Mouse (Mus musculus): ENCODE measurements around the gene St6galnac3. TPM values are rescaled to one million over a fixed set of nuclear protein-coding genes. Genes with fewer than 3 reads are reported as not detected.
"Not testable (repeated sequence)": the region's sequence is repeated elsewhere in the genome, so short reads cannot be mapped to it uniquely, and the experiment has no call there.

St6galnac3 gene
- total RNA-seq, 1 experiment from 2014 or later, result 17.1 TPM

DNA sequence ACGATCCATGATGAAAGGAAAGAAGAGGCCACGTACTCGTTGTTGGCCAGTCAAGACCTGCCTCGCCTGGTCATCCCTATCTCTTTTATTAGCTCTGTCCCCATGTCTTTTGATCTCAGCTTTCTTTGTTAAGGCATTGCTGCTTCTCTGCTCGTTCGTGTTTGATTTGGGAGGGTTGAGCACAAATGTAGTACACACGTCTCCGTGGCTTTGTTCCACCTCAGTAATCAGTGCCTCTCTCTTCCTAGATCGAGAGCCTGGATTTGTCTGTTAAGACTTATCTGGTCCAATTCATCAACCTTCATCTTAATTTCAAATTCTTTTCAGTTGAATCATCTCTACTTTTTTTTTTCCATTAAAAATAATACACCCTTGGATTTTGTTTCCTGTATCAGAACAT lies 308.0 kb downstream of the St6galnac3 start:
- no peak for ATAC-seq (replicated peaks; ENCODE audit: insufficient number of reproducible peaks, low FRiP score, low TSS enrichment, poor library complexity, severe bottlenecking)

DNA sequence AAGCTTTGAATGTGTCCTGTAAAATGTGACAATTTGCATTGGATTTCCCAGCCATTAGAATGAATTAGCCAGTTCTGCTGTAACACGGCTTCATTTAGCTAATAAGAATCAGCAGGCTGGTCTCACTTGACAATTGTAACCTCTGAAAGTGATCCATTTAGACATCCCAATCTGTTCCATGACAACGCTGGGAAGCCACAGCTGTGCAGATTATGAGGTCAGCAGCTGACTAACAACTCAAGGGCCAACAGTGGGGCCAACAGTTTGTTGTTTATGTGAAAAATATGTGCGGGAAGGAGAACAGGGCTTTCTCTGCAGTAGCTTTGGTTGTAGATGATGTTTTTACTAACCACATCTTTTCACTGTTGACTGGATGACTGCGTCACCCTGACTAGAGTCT lies 308.6 kb downstream of the St6galnac3 start:
- no peak for ATAC-seq (replicated peaks; ENCODE audit: insufficient number of reproducible peaks, low FRiP score, low TSS enrichment, poor library complexity, severe bottlenecking)

GRCm38 (mm10) chr3:153414132-153414531 lies 310.8 kb downstream of the St6galnac3 start:
- no peak for ATAC-seq (replicated peaks; ENCODE audit: insufficient number of reproducible peaks, low FRiP score, low TSS enrichment, poor library complexity, severe bottlenecking)

GRCm38 (mm10) chr3:153409286-153409685 lies 315.7 kb downstream of the St6galnac3 start:
- ATAC-seq (replicated peaks; ENCODE audit: insufficient number of reproducible peaks, low FRiP score, low TSS enrichment, poor library complexity, severe bottlenecking), result no peak

DNA sequence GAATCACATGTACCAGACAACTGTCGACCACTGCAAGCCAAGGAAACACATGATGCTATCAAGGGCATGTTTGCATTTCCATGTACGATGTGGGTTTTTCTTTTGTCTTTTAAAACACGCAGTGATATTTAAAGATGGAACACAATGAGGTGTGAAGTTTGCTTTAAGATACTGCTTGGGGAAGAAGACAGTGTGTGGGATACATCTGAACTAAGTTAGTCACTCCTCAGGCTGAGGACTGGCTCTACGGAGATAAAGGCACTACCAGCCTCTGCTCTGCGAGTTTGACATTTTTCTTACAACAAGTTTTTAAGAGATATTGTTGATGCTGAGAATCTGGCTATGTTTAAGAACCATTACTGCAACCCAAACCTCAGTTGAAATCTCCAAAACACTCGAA lies 316.6 kb downstream of the St6galnac3 start:
- ATAC-seq (replicated peaks; ENCODE audit: insufficient number of reproducible peaks, low FRiP score, low TSS enrichment, poor library complexity, severe bottlenecking), result no peak

- no peak for ATAC-seq (replicated peaks; ENCODE audit: insufficient number of reproducible peaks, low FRiP score, low TSS enrichment, poor library complexity, severe bottlenecking)
Observed at GRCm38 (mm10) chr3:153407698-153408097, 317.3 kb downstream of the St6galnac3 start.

DNA sequence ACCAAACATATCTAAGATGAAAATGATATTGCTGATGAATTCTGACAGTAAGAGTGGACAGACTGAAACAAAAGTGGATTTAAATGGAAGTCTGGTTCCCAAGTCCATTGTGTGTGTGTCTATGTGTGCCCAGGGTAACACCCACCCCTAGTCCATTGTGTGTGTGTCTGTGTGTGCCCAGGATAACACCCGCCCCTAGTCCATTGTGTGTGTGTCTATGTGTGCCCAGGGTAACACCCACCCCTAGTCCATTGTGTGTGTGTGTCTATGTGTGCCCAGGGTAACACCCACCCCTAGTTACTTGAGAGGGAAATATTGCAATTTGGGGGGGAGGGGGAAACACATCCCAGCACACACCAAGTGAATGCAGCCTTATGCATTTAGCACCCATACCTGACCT lies 318.1 kb downstream of the St6galnac3 start:
- ATAC-seq (replicated peaks; ENCODE audit: insufficient number of reproducible peaks, low FRiP score, low TSS enrichment, poor library complexity, severe bottlenecking), result no peak; the same call in 1 of the 2 replicates

DNA sequence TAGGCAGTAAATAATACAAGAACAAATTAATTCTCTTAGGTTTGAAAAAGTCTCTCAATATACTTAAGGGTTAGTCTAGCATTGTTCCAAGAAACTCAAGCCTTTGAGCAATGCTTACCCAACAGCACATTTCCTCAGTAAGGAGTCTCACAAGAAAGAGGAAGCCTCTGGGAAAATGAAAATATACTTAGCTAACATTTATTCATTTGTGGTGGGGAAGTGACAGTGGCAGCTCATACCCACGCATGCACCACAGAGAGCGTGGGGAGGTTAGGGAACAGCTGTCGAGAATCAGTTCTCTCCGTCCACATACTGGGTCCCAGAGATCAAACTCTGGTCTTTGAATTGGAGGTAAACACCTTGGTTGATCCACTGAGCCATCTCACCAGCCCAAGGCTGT lies 318.8 kb downstream of the St6galnac3 start:
- no peak for ATAC-seq (replicated peaks; ENCODE audit: insufficient number of reproducible peaks, low FRiP score, low TSS enrichment, poor library complexity, severe bottlenecking)

- no peak for ATAC-seq (replicated peaks; ENCODE audit: insufficient number of reproducible peaks, low FRiP score, low TSS enrichment, poor library complexity, severe bottlenecking)
Observed at GRCm38 (mm10) chr3:153405643-153406042, 319.3 kb downstream of the St6galnac3 start.

DNA sequence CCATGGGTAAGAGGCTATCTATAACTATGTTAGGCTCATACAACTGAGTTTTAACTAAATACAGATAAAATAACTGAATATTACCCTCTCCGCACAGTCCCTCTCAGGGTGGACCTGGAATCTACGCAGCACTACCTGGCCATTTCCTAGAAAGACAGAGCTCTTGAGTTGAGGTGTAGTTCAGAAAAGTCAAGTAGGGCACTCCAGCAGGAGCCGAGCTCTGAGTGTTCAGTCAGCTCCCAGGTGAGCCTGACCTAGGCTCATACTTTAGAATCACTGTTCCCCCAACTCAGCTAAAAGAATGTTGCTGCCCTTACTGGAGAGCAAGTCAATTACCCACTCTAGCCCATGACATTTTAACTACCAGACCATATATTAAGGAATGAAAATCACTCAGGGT lies 324.7 kb downstream of the St6galnac3 start:
- ATAC-seq (replicated peaks; ENCODE audit: insufficient number of reproducible peaks, low FRiP score, low TSS enrichment, poor library complexity, severe bottlenecking), result no peak

GRCm38 (mm10) chr3:153399574-153399973 lies 325.4 kb downstream of the St6galnac3 start:
- ATAC-seq (replicated peaks; ENCODE audit: insufficient number of reproducible peaks, low FRiP score, low TSS enrichment, poor library complexity, severe bottlenecking), result no peak

DNA sequence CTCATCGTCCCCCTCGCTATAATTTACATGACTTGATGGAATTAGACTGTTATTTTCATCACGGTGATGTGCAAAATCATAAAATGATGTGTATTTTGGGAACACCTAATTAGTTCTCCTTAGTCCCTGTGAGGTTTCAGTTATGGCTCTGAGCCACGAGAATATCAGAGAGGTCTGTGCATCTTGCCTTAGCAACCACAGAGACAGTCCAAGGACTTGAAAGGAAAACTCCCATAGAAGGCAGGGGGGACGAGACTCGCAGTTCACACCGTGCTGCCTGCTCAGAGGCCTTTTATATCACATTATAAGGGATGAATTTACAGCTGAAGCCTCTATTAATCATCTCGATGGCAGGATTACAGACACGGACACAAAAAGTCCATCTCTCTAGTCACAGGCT lies 327.2 kb downstream of the St6galnac3 start:
- no peak for ATAC-seq (replicated peaks; ENCODE audit: insufficient number of reproducible peaks, low FRiP score, low TSS enrichment, poor library complexity, severe bottlenecking)

DNA sequence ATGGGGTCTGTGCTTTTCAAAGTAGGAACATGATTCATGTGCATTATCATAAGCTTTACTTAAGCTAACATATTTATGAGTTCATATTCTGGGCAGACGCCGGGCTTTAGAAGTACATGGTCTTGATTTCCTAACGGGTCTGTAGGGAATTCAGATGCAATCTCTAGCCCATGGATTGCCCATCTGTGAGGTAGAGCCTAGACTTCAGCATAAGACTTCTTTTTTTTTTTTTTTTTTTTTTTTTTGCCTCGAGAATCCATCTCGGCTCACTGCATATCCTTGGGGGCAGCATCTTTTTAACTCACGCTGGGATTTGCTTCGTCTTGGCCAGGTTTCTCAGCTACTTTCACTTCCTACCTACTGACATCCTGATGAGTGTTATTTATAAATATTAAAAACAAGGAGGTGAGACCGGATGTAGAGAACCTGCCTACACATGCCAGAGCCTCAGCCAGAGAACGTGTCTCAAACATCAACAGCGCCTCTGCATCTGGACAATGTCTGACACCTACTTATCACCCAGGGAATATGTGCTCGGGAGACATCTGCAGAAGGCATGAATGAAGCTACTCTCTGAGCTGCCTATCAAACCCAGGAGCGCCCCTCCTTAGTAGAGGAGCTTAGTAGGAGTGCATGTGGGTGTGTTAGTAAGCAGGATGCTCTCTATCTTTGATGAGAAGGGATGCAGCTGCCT lies 328.5 kb downstream of the St6galnac3 start:
- ATAC-seq (replicated peaks; ENCODE audit: insufficient number of reproducible peaks, low FRiP score, low TSS enrichment, poor library complexity, severe bottlenecking), result no peak

DNA sequence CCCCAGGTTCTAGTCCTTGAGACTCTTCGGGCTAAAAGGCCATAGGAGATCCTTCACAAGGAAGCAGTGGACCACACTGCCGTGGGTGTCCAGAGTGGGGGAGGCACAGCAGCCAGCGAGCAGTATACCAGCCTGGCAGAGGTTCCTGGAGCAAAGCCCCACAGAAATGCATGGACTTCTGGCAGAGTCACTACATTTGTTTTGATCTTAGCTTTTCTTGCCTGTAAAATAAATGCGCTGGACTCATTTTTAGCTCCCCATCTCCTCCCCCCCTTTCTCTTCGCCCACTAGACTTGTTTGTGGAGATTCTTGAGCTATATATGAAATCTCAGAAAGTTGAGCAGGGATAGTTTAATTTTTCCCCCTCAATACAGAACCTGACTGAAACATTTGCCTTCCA lies 329.6 kb downstream of the St6galnac3 start:
- no peak for ATAC-seq (replicated peaks; ENCODE audit: insufficient number of reproducible peaks, low FRiP score, low TSS enrichment, poor library complexity, severe bottlenecking)

DNA sequence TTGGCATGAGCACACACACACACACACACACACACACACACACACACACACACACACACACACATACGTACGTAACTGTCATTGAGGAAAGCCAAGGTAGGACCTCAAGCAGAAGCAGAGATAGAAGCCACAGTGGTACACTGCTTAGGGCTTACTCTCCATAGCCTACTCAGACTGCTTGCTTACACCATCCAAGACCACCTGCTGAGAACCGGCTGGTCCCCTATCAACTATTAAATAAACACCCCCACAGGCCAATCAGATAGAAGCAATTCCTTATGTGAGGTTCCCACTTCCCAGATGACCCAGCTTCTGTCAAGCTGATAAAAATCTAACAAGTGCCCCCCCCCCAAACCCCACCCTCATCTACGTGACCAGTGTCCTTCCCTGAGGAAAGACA lies 330.2 kb downstream of the St6galnac3 start:
- no peak for ATAC-seq (replicated peaks; ENCODE audit: insufficient number of reproducible peaks, low FRiP score, low TSS enrichment, poor library complexity, severe bottlenecking)

DNA sequence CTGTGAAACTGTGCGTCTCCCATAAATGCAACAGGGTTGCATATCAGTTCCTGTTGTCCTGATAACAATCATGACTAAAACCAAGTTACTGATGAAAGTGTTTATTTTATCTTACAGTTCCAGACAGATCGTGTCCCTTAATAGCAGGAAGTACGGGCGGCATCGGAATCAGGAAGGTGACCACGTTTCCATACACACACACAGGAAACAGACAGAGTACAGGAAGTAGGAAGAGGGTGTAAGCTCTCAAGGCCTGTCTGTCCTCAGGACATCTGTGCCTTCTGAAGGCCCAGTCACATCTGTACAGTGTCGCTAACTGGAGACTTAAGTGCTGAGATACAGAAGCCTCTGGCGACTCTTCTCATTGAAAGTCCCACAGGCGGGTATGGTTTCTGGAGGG lies 330.8 kb downstream of the St6galnac3 start:
- ATAC-seq (replicated peaks; ENCODE audit: insufficient number of reproducible peaks, low FRiP score, low TSS enrichment, poor library complexity, severe bottlenecking), result no peak

DNA sequence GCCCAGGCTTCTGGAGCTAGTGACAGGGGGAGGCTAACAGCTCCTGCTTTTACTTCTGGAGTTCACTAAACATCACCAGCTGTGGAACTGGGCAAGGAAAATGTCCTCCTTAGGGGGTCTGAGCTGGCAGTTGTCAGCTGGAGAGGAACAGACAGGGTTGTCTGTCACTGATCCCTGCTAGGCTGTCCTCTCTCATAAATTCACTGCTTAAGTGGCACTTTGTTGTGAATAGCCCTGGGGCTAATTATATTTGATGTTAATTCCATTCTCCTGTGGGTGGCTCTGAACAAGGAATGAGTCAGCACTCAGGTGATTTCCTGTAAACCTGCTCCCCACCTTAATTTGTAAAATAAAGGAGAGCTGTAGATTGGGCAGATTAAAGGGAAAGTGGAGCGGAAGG lies 333.5 kb downstream of the St6galnac3 start:
- ATAC-seq (replicated peaks; ENCODE audit: insufficient number of reproducible peaks, low FRiP score, low TSS enrichment, poor library complexity, severe bottlenecking), result not testable (repeated sequence)

DNA sequence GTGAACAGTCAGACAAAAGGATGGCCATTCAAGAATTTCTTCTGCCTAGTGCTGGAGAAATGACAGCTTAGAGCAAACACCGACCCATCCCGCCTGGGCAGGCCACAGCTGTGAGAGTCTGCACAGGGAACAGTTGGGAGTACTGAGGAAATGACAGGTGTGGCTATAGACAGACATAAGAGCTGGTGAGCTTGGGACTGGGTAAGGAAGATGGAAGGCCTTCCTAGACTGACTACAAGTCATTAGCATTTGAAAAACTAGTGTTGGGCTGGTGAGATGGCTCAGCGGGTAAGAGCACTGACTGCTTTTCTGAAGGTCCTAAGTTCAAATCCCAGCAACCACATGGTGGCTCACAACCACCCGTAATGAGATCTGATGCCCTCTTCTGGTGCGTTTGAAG lies 340.3 kb downstream of the St6galnac3 start:
- not testable (repeated sequence) for ATAC-seq (replicated peaks; ENCODE audit: insufficient number of reproducible peaks, low FRiP score, low TSS enrichment, poor library complexity, severe bottlenecking)

- ATAC-seq (replicated peaks; ENCODE audit: insufficient number of reproducible peaks, low FRiP score, low TSS enrichment, poor library complexity, severe bottlenecking), result no peak
Observed at GRCm38 (mm10) chr3:153383656-153384055, 341.3 kb downstream of the St6galnac3 start.

DNA sequence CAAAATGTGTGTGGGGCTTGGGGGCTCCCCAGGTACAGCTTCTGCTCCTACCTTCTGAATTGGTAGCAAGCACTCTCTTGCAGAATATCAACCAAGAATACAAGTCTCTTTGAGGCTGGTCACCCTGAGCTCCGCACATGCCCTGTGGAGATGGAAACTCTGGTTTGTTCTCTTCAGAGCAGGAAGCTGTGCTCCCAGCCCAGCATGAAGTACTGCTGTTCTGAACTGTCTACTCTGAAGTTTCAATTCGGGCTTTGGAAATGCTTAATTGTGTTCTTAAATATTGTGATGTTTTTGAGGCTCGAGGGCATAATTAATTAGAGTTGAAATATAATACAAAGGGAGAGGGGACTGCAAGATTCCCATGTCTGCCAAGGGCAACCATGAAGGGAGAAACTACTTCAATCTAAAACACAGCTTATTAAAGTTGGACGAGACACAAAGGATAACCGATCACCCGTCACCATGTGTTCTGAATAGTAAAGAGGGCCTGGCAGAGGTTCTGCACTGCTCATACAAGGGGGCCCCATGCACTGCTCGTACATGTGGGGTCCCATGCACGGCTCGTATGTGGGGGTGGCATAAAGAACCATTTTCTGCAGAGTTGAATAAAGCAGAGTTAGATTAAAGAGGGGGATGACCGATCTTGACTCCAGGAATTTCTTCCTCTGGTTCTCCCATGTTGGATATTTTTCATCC lies 359.8 kb downstream of the St6galnac3 start:
- ATAC-seq (replicated peaks; ENCODE audit: insufficient number of reproducible peaks, low FRiP score, low TSS enrichment, poor library complexity, severe bottlenecking), result no peak

All from monocyte, adult 5-6 weeks (primary cell).